23 mouse cellular contexts compared by ENCODE assay signal in genomic region chr4:130759875-130760274, GRCm38 (mm10).
"Had no signal": no experiment of that assay in that cellular context is flagged by ENCODE, and none has a peak within 500 bp of the region (broad histone marks: within the 10 kb centered on the region; RNA-seq: fewer than 3 reads in every experiment).

No protein-coding gene starts in this region.

- H3K4me3 ChIP-seq: hindbrain, embryonic 13.5 days; hindbrain, embryonic 15.5 days; kidney, embryonic 15.5 days; limb, embryonic 13.5 days; limb, embryonic 15.5 days; liver, embryonic 12.5 days had no signal

- H3K4me2 ChIP-seq: heart, embryonic 11.5 days; hindbrain, embryonic 13.5 days; hindbrain, embryonic 15.5 days; kidney, embryonic 15.5 days; limb, embryonic 13.5 days; limb, embryonic 15.5 days; liver, embryonic 12.5 days had no signal

- H3K4me1 ChIP-seq: kidney, embryonic 15.5 days; limb, embryonic 13.5 days; limb, embryonic 15.5 days; liver, embryonic 12.5 days had no signal

- H3K9me3 ChIP-seq: hindbrain, embryonic 13.5 days; hindbrain, embryonic 15.5 days; kidney, embryonic 15.5 days; limb, embryonic 13.5 days; limb, embryonic 15.5 days; liver, embryonic 12.5 days had no signal

- ATAC-seq: forebrain, postnatal 0 days; hindbrain, postnatal 0 days; intestine, embryonic 16.5 days; liver, embryonic 12.5 days had no signal

- H3K27me3 ChIP-seq: hindbrain, embryonic 13.5 days; hindbrain, embryonic 15.5 days; kidney, embryonic 15.5 days; limb, embryonic 13.5 days; limb, embryonic 15.5 days; liver, embryonic 12.5 days had no signal

- H3K27ac ChIP-seq: hindbrain, embryonic 15.5 days; hindbrain, postnatal 0 days; kidney, embryonic 15.5 days; kidney, postnatal 0 days; limb, embryonic 13.5 days; limb, embryonic 15.5 days; liver, embryonic 12.5 days; liver, embryonic 14.5 days had no signal

- H3K9ac ChIP-seq: forebrain, postnatal 0 days; hindbrain, embryonic 13.5 days; hindbrain, embryonic 15.5 days; kidney, embryonic 15.5 days; limb, embryonic 13.5 days; limb, embryonic 15.5 days; liver, embryonic 12.5 days; liver, embryonic 14.5 days had no signal

- DNase-seq: forebrain, postnatal 0 days; gastrocnemius, postnatal 14 days; gastrocnemius, postnatal 36 days; heart, adult 18-20 months; heart, postnatal 14 days; kidney, adult 2 months; kidney, adult 9 months; kidney, postnatal 14 days; kidney, postnatal 36 days; layer of hippocampus, adult 9-11 months; layer of hippocampus, postnatal 36 days; left cerebral cortex, postnatal 4 days had no signal
